Mouse (Mus musculus) urinary bladder, postnatal 36 days (tissue): ENCODE measurements around the gene Psma3.

Source experiments
- DNase-seq, 2 experiments: peaks; one replicate each; pipeline ENCODE4 v3.0.0; 2022; ENCODE audit warnings: low spot score in 2 of 2, mixed read lengths in 1 of 2

The Psma3 gene

DNA sequence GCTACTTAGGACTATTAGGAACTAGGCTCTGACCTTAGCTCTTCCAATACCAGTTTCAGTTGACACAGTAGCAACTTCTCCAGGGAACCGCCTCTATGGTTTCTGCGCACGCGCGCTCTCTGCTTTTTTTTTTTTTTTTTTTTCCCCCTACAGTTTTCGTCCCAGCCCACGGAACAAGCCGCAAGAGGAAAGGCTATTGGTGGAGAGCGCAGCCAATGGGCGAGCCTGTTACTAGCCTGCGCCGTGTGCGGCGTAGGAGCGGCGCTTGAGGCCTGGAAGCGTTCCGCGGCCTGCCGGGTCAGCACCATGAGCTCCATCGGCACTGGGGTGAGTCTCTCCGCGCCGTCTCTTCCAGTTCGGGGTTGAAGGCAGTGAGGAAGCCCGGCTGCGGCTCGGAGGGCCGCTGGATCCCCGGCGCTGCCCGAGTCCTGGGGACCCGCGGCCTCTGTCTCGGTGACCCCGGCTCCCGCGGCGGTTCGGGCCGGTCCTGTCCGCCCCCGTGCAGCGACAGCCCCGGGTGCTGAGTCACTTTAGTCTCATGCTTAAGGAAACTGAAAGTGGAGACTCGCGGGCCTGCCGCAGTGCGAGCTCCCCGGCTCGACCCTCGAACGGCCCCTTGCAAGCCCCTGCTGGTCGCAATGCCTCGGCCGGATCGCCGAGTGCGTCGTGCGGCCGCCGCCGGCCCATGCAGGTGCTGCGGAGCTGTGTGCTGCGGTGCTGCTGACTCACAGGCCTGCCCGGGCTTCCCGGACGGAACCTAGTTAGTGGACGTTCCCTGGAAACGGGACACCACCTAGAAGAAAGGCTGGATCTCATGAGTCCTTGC, at the start of gene Psma3:
Gene Psma3, plus strand, starts transcription at position 181 of the 826 bp plus-strand sequence.
- peak; percentile 84 to 89 for DNase-seq

DNA sequence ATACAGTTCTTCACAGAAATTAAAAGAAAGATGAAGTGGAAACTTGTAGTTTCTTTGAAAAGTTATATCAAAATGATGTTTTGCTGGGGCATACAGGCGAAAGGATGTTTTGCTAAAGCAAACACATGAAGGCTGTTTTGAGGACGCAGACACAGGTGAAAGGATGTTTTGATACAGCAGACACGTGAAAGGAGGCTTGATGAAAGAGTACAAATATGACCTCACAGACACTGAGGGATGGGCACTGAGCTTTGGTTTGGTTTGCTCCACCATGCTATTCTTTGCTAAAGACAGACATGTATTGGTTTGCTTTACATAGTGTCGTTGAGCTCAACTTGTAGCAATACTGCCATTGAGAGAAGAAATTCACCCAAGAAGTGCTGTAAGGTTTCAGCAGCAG, 44.6 kb upstream of the Psma3 start:
- no peak for DNase-seq

- no peak for DNase-seq
Observed at GRCm38 (mm10) chr12:70937150-70937549, 37.3 kb upstream of the Psma3 start.

GRCm38 (mm10) chr12:70937571-70938384, 36.6 kb upstream of the Psma3 start, which contains the start of gene Actr10:
Gene Actr10, plus strand, starts transcription at chr12:70937857.
- peak; percentile 86 to 92 for DNase-seq

DNA sequence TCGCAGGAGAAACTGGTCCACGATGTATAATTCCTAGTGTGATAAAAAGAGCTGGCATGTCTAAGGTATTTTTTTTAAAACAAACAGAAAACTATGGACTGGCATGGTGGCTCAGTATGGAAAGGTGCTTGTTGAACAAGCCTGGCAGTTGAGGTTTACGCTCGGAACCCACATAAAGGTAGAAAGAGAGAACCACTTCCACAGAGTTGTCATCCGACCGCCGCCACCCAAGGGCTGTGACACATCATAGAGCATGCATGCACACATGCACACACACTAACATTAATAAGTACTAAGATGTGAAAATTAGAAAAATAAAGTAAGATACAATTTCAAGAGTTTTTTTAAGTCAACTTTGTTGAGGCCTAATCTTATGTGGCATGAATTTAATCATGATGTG, 33.6 kb upstream of the Psma3 start:
- no peak for DNase-seq

DNA sequence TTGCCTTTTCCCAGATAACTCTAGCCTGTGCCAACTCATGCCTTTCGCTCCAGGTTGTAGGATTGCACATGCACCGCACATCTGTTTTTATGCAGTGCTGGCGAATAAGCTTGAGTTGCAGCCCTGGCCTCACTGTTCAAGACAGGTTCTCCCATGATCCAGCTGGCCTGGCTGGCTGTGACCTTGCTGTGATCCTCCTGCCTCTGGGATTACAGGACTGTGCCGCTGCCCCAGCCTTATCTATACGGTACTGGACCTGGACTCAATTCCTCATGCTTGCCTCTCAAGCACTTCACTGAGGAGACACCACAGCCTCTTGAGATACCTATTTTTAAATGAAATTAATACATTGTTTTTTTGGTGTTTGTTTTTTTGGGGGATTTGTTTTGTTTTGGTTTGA, 30.2 kb upstream of the Psma3 start:
- no peak for DNase-seq

- DNase-seq = no peak
Observed at GRCm38 (mm10) chr12:70946585-70947256, 27.7 kb upstream of the Psma3 start.

DNA sequence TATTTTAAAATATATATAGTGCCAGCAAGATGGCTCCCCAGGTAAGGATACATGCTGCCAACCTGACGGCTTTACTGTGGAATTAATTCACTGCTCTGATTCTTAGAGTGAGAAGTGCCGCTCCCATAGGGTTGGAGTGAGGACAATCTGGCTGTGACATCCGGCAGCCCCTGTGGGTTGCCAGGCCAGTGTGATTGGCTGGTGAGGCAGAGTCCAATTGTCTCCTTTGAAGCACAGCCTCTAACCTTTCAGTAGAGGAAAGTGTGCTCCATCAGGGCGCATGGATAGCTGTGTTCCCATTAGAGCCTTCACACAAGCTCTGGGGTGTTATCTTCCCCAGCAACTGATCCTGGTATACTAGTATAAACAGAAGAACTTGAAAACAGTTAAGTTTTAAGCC, 15.8 kb upstream of the Psma3 start:
- no peak for DNase-seq

DNA sequence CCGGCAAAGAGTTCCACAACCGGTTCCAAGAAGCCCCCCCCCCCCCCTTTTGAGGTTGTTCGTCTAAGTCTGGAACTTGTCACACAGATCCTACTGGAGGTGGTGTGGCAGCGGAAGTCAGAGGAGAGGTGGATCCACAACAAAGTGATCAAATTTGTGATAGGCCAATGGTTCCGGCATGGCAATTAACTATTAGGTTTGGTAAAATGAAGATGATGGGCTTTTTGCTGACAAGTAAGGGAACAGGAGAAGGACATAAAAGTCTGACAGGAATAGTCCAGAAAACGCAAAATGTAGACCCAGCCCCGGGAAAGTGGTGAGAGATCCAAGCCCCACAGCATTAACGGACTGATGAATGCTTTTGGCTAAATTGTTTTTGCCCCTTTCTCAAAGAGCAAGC, 6.8 kb upstream of the Psma3 start:
- DNase-seq = no peak

- DNase-seq = peak; percentile 66 to 81
Observed at GRCm38 (mm10) chr12:70968141-70968790, 6.2 kb upstream of the Psma3 start.

GRCm38 (mm10) chr12:70968791-70969307, 5.6 kb upstream of the Psma3 start:
- DNase-seq = peak; percentile 86 to 89

DNA sequence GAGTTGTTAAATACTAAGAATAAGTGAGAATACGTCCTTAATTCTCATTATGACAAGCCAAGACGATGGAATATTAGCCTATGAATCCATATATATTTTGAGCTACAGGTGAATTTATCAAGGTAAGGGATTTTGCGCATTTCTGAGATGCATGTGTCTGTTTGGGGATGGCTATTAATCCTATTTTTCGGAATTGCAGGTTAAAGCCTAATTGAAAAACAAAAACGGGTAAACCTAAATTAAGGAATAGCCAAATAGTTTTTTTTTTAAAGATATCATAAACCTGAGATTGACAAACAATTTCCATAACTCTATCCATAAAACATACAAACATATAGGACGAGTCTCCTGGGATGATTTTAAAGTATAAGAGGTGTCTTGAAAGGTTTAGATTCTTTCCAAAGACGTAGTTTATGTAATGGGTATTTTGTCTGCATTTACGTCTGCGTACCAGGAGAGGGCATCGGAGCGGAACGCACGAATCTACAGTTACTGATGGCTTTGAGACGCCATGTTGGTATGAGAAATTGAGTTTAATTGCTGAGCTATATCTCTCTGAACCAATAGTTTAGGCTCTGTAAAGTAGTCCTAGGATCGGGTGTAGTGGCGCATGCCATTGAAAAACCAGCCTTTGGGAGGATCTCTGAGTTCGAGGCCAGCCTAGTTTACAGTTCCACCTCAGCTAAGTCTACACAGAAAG, 4.8 kb upstream of the Psma3 start:
- DNase-seq = peak; percentile 37 to 50

GRCm38 (mm10) chr12:70973831-70974230, 590 bp upstream of the Psma3 start:
- DNase-seq = no peak

DNA sequence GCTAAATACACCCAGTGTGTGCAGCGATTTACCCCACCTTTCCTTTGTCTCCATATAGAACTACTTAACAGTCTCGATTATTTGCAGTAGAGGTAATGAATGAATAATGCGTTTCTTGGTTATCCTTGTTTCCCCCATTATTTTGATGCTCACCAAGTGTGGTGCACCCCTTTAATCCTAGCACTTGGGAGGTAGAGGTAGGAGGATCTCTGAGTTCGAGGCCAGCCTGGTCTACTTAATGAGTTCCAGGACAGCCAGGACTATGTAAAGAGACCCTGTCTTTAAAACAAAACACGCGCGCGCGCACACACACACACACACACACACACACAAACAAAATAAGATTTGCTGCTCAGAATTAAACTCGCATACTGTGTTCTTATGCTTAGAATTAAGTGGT, 985 bp downstream of the Psma3 start:
- no peak for DNase-seq

GRCm38 (mm10) chr12:70975891-70976290, 1.5 kb downstream of the Psma3 start:
- DNase-seq = no peak

- no peak for DNase-seq
Observed at GRCm38 (mm10) chr12:70978345-70978744, 3.9 kb downstream of the Psma3 start.

DNA sequence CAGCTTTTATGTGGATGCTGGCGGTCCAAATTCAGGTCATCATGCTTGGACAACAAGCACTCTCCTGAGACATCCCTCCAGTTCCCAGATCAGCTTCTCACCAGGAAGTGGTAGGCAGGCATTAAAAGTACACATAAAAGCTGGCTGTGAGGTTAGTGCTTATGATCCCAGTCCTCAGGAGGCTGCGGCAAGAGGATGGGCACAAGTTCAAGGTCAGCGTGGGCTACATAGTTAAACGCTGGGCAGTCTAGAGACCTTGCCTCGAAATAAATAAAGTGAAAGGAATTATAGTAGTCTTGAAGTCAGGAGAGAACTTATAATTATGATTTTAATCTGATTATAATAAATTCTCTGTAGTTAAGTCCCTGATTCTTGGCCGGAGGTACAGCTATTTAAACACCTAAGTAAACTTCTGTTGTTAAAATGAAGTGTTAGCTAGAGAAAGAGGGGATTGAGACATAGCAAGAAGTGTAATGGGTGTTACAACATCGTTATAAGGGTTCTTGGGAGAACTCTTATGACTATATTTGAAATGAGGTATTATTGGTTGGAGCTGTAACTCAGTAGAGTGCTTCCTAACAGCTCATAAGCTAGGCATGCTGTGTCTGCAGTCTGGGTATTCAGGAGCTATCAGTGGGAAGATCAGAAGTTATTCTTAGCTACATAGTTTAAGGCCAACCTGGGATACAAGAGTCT, 10.6 kb downstream of the Psma3 start:
- no peak for DNase-seq

DNA sequence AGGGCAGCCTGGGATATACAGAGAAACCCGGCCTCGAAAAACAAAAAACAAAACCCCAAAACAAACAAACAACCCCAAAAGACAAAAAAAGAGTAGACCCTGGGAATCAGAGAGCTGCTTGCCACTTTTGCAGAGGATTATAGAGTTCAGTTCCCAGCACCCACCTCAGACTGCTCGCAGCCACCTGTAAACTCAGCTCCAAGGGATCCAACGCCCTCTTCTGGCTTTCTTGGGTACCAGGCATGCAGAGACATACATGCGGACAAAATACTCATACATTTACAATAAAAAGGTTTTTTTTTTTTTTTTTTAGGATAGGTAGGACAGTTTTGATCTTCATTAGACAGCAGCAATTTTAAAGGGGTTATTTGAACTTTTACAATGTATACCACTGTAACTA, 22.8 kb downstream of the Psma3 start:
- DNase-seq = no peak

- peak in 1 of 2 experiments; percentile 17 for DNase-seq
Observed at GRCm38 (mm10) chr12:70999423-70999903, 25.0 kb downstream of the Psma3 start.

DNA sequence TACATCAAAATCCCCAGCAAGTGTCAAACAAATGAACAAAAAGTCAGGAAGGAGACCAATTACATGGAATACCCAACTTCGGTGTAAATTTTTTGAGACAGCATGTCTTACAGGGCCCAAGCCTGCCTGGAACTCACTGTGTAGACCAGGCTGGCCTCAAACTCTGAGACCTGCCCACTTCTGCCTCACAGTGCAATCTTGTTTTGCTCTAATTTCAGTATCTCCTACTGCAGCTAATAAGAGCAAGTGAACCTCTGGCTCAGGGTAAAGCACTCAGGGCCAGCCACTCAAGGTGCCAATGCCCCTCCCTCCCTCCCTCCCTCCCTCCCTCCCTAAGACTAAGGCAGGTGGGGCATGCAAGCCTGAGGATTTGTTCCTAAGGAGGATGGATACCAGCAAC, 25.9 kb downstream of the Psma3 start:
- DNase-seq = no peak
